Mouse (Mus musculus) inflammation-experienced regulatory T-cells, adult 6 months (primary cell): ENCODE measurements around the gene Itgb8. TPM values are rescaled to one million over a fixed set of nuclear protein-coding genes. Genes with fewer than 3 reads are reported as not detected.
A peak's percentile ranks its signal among the peaks of the same experiment; 100 is the strongest.

Experiments used
- ATAC-seq: one replicate; pipeline ENCODE4 v1.8.0; 2017
- polyA plus RNA-seq, 3 experiments: library from polyadenylated mRNA; unstranded; fragments of 100-300 nt; shearing (Covaris generic); gene quantifications; one replicate each; pipeline ENCODE4 v1.2.1; 2017

The Itgb8 gene
- polyA plus RNA-seq: 10 to 100 TPM; 15.3 to 29.8 (median 19.5) TPM

GRCm38 (mm10) chr12:119238696-119239415 lies at the start of gene Itgb8:
Gene Itgb8 (minus strand): TSS chr12:119238802.
- peak; percentile 76 for ATAC-seq

- no peak for ATAC-seq
Observed at GRCm38 (mm10) chr12:119276282-119276681, 37.7 kb upstream of the Itgb8 start.

GRCm38 (mm10) chr12:119273605-119274004 lies 35.0 kb upstream of the Itgb8 start:
- ATAC-seq: no peak

- ATAC-seq: no peak
Observed at GRCm38 (mm10) chr12:119271964-119272363, 33.4 kb upstream of the Itgb8 start.

- no peak for ATAC-seq
Observed at GRCm38 (mm10) chr12:119270036-119270435, 31.4 kb upstream of the Itgb8 start.

GRCm38 (mm10) chr12:119268723-119269122 lies 30.1 kb upstream of the Itgb8 start:
- ATAC-seq: no peak

GRCm38 (mm10) chr12:119264506-119264905 lies 25.9 kb upstream of the Itgb8 start:
- no peak for ATAC-seq

- ATAC-seq: no peak
Observed at GRCm38 (mm10) chr12:119248581-119248980, 10.0 kb upstream of the Itgb8 start.

- ATAC-seq: no peak
Observed at GRCm38 (mm10) chr12:119241071-119241470, 2.5 kb upstream of the Itgb8 start.

- ATAC-seq: peak; percentile 53
Observed at GRCm38 (mm10) chr12:119237921-119238695, 494 bp downstream of the Itgb8 start.

- peak; percentile 3 for ATAC-seq
Observed at GRCm38 (mm10) chr12:119237241-119237920, 1.2 kb downstream of the Itgb8 start.

- ATAC-seq: no peak
Observed at GRCm38 (mm10) chr12:119231831-119232230, 6.8 kb downstream of the Itgb8 start.

GRCm38 (mm10) chr12:119230444-119230843 lies 8.2 kb downstream of the Itgb8 start:
- peak; percentile 70 for ATAC-seq

GRCm38 (mm10) chr12:119229601-119230000 lies 9.0 kb downstream of the Itgb8 start:
- ATAC-seq: no peak

- no peak for ATAC-seq
Observed at GRCm38 (mm10) chr12:119227898-119228297, 10.7 kb downstream of the Itgb8 start.

GRCm38 (mm10) chr12:119224699-119225098 lies 13.9 kb downstream of the Itgb8 start:
- ATAC-seq: no peak

GRCm38 (mm10) chr12:119219409-119219808 lies 19.2 kb downstream of the Itgb8 start:
- no peak for ATAC-seq

GRCm38 (mm10) chr12:119217700-119218265 lies 20.8 kb downstream of the Itgb8 start:
- no peak for ATAC-seq

- ATAC-seq: no peak
Observed at GRCm38 (mm10) chr12:119215225-119215624, 23.4 kb downstream of the Itgb8 start.

- ATAC-seq: no peak
Observed at GRCm38 (mm10) chr12:119211533-119211932, 27.1 kb downstream of the Itgb8 start.

GRCm38 (mm10) chr12:119210590-119210989 lies 28.0 kb downstream of the Itgb8 start:
- no peak for ATAC-seq

- no peak for ATAC-seq
Observed at GRCm38 (mm10) chr12:119210073-119210425, 28.6 kb downstream of the Itgb8 start.
